Mouse (Mus musculus): ENCODE measurements around the gene Spata31d1b.

Spata31d1b gene

GRCm38 (mm10) chr13:59746711-59747110 lies 34.6 kb downstream of the Spata31d1b start, which contains the start of gene 1700014D04Rik:
Gene 1700014D04Rik, minus strand, starts transcription at chr13:59746752.
- 61% methylated on average over 9 of the region's 9 CpGs for WGBS

- WGBS, result 91% methylated on average over 12 of the region's 12 CpGs
Measured at GRCm38 (mm10) chr13:59750310-59750709, 38.2 kb downstream of the Spata31d1b start.

GRCm38 (mm10) chr13:59756906-59757305 lies 44.8 kb downstream of the Spata31d1b start:
- 79% methylated on average over 7 of the region's 7 CpGs for WGBS

- 92% methylated on average over 7 of the region's 7 CpGs for WGBS
Measured at GRCm38 (mm10) chr13:59762791-59763190, 50.7 kb downstream of the Spata31d1b start.

- 76% methylated on average over 11 of the region's 11 CpGs for WGBS
Measured at GRCm38 (mm10) chr13:59766786-59767515, 54.9 kb downstream of the Spata31d1b start.

GRCm38 (mm10) chr13:59768531-59768930 lies 56.4 kb downstream of the Spata31d1b start:
- 15% methylated on average over 13 of the region's 13 CpGs for WGBS

Measured in cerebral cortex, adult 2 months (tissue).